Mouse (Mus musculus): Measurements from ENCODE around the gene Uck1.

Uck1 gene

GRCm38 (mm10) chr2:32218541-32219334, 41.2 kb downstream of the Uck1 start:
- peak; percentile 97 for DNase-seq

DNA sequence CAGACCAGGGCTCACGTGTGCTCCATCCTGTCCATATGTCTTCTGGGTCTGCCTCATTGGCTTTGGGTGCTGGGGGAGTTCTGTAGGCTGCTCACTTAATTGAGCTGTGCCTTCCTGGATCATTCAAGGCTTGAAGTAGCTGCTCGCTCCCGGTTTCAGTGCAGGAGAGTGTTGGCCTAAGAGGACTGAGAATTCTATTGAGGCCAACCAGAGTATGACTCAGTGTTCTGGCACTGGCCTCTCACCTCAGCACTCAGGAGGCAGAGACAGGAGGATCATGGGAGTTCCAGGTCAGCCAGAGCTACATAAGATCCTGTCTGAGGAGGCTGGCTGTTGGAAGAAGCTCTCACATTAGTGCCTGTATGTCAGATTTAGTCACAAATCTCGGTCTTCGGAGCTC, 41.8 kb downstream of the Uck1 start:
- DNase-seq = no peak

GRCm38 (mm10) chr2:32217656-32218055, 42.3 kb downstream of the Uck1 start:
- DNase-seq = no peak

DNA sequence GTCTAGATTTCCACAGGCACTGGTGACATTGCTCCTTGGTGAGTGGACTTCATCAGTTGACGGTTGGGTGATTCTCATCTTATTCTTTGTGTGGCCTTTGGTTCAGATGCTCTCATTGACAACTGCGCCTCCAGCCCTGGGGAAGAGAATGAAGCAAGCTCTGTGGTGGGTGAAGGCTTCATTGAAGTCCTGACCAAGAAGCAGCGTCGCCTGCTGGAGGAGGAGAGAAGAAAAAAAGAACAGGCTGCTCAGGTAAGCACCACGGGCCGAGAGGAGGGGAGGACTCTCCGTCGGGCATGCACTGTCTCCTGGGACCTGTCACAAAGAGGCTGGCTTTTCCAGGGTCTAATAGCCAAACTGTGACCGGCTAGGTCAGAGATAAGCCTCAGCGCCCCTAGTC, 43.5 kb downstream of the Uck1 start:
- no peak for DNase-seq

GRCm38 (mm10) chr2:32215576-32215975, 44.4 kb downstream of the Uck1 start:
- no peak for DNase-seq

- no peak for DNase-seq
Observed at GRCm38 (mm10) chr2:32213000-32213399, 47.0 kb downstream of the Uck1 start.

DNA sequence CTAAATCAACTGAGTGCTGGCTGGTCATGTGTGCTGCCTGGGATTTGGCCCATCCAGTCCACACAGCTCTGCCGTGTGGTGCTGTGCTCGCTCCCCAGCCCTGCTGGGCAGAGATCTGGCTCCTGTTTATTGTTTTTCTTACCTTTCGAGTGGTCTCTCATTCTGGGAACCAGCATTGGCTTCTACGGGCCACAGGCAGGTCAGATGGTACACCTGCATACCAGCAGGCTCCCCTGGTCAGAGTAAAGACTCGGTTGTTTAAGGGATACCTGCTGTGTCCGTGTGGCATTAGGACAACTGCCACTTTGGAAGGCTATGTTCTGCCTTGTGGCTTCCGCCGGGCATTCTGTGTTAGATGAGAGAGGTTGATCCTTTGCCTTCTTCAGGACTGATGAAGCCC, 48.3 kb downstream of the Uck1 start:
- DNase-seq = no peak

- no peak for DNase-seq
Observed at GRCm38 (mm10) chr2:32207682-32208081, 52.3 kb downstream of the Uck1 start.
